Mouse (Mus musculus): ENCODE data around the gene Gabbr2. TPM values are rescaled to one million over a fixed set of nuclear protein-coding genes. Genes with fewer than 3 reads are reported as not detected.

The Gabbr2 gene
- polyA plus RNA-seq, 1 experiment = 3.2 TPM

GRCm38 (mm10) chr4:46752306-46752705, 239.4 kb downstream of the Gabbr2 start:
- TF ChIP-seq POLR2A (IDR thresholded peaks at IDR 0.05; ENCODE audit: control insufficient read depth, low read depth, low read length) = no peak
- Histone ChIP-seq H3K27ac (ENCODE audit: control insufficient read depth, insufficient read depth, low read depth, low read length) (no peak overlapping the region), H3K4me1 (ENCODE audit: control insufficient read depth, insufficient read depth, low read length) (no peaks in the 10 kb centered on the region), H3K27me3 (ENCODE audit: control insufficient read depth, insufficient read depth, low read length) (no peaks in the 10 kb centered on the region), H3K36me3 (ENCODE audit: control insufficient read depth, insufficient read depth, low read length) (no peaks in the 10 kb centered on the region), H3K4me3 (ENCODE audit: control insufficient read depth, low read depth, low read length) (no peak overlapping the region)

- Histone ChIP-seq H3K27me3 (ENCODE audit: control insufficient read depth, insufficient read depth, low read length) (no peaks in the 10 kb centered on the region), H3K4me1 (ENCODE audit: control insufficient read depth, insufficient read depth, low read length) (no peaks in the 10 kb centered on the region), H3K4me3 (ENCODE audit: control insufficient read depth, low read depth, low read length) (no peak overlapping the region), H3K36me3 (ENCODE audit: control insufficient read depth, insufficient read depth, low read length) (no peaks in the 10 kb centered on the region), H3K27ac (ENCODE audit: control insufficient read depth, insufficient read depth, low read depth, low read length) (no peak overlapping the region)
- TF ChIP-seq POLR2A (IDR thresholded peaks at IDR 0.05; ENCODE audit: control insufficient read depth, low read depth, low read length) = no peak
- no peak for TF ChIP-seq CTCF (IDR thresholded peaks at IDR 0.05; ENCODE audit: control insufficient read depth, insufficient read depth, insufficient replicate concordance, low read depth, low read length)
These were observed 242.7 kb downstream of the Gabbr2 start for GRCm38 (mm10) chr4:46749015-46749414.

GRCm38 (mm10) chr4:46747007-46747746, 244.5 kb downstream of the Gabbr2 start:
- Histone ChIP-seq H3K27me3 (ENCODE audit: control insufficient read depth, insufficient read depth, low read length) (no peaks in the 10 kb centered on the region), H3K27ac (ENCODE audit: control insufficient read depth, insufficient read depth, low read depth, low read length) (no peak overlapping the region), H3K4me1 (ENCODE audit: control insufficient read depth, insufficient read depth, low read length) (no peaks in the 10 kb centered on the region), H3K4me3 (ENCODE audit: control insufficient read depth, low read depth, low read length) (no peak overlapping the region), H3K36me3 (ENCODE audit: control insufficient read depth, insufficient read depth, low read length) (no peaks in the 10 kb centered on the region)
- TF ChIP-seq CTCF (IDR thresholded peaks at IDR 0.05; ENCODE audit: control insufficient read depth, insufficient read depth, insufficient replicate concordance, low read depth, low read length) = no peak
- TF ChIP-seq POLR2A (IDR thresholded peaks at IDR 0.05; ENCODE audit: control insufficient read depth, low read depth, low read length) = no peak

- Histone ChIP-seq H3K27ac (ENCODE audit: control insufficient read depth, insufficient read depth, low read depth, low read length) (no peak overlapping the region), H3K4me3 (ENCODE audit: control insufficient read depth, low read depth, low read length) (no peak overlapping the region), H3K27me3 (ENCODE audit: control insufficient read depth, insufficient read depth, low read length) (no peaks in the 10 kb centered on the region), H3K36me3 (ENCODE audit: control insufficient read depth, insufficient read depth, low read length) (no peaks in the 10 kb centered on the region), H3K4me1 (ENCODE audit: control insufficient read depth, insufficient read depth, low read length) (no peaks in the 10 kb centered on the region)
- TF ChIP-seq CTCF (IDR thresholded peaks at IDR 0.05; ENCODE audit: control insufficient read depth, insufficient read depth, insufficient replicate concordance, low read depth, low read length) (no peak), POLR2A (IDR thresholded peaks at IDR 0.05; ENCODE audit: control insufficient read depth, low read depth, low read length) (no peak)
These were observed 246.1 kb downstream of the Gabbr2 start for GRCm38 (mm10) chr4:46745536-46745935.

DNA sequence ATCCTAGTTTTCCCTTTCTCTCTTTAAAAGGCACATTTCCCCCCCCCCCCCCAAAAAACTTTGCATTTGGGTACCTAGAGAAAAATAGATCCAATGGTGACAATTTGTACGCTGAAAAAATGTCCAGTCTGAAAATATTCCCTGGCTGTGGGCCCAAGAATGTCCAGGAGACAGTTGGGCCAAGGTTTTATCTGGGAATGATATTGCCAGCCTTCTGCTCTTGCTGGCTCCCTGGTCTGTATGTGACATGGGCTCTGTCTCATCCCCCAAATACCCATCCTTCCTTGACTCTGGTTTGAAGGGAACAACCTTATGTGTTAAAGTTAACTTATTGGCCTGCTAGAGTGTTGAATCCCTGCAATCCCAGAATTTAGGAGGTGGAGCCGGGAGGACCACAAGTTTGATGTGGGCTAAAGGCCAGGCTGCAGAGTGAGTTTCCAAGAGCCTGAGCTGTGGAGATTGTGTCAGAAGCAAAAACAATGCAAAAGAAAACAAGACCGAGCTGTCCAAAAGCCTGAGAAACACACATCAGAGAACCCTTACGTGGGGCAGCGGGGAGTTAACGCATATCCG, 247.0 kb downstream of the Gabbr2 start:
- TF ChIP-seq CTCF (IDR thresholded peaks at IDR 0.05; ENCODE audit: control insufficient read depth, insufficient read depth, insufficient replicate concordance, low read depth, low read length) (no peak), POLR2A (IDR thresholded peaks at IDR 0.05; ENCODE audit: control insufficient read depth, low read depth, low read length) (no peak)
- no peaks in the 10 kb centered on the region for H3K4me1 ChIP-seq (ENCODE audit: control insufficient read depth, insufficient read depth, low read length)
- no peaks in the 10 kb centered on the region for H3K27me3 ChIP-seq (ENCODE audit: control insufficient read depth, insufficient read depth, low read length)
- no peaks in the 10 kb centered on the region for H3K36me3 ChIP-seq (ENCODE audit: control insufficient read depth, insufficient read depth, low read length)
- H3K27ac ChIP-seq (ENCODE audit: control insufficient read depth, insufficient read depth, low read depth, low read length) = no peak overlapping the region
- H3K4me3 ChIP-seq (ENCODE audit: control insufficient read depth, low read depth, low read length) = no peak overlapping the region

DNA sequence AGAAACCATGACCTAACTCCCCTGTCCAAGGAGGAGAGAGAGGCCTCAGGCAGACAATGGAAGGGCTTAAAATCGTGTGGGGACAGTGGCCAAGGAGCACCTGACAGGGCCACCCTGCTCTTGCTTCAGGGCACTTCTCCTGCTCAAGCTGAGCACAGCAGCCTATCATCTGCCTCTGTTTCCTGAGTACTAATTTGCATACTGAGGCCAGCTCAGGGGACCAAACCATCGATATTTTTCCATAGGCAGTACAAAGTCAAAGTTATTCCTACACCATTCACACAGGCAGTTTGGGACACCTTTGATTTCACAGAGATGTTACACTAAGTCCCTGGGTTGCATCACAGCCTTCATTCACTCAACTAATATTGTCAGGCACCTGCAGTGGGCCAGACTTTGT, 249.1 kb downstream of the Gabbr2 start:
- no peak overlapping the region for H3K4me3 ChIP-seq (ENCODE audit: control insufficient read depth, low read depth, low read length)
- H3K4me1 ChIP-seq (ENCODE audit: control insufficient read depth, insufficient read depth, low read length) = no peaks in the 10 kb centered on the region
- no peak overlapping the region for H3K27ac ChIP-seq (ENCODE audit: control insufficient read depth, insufficient read depth, low read depth, low read length)
- H3K36me3 ChIP-seq (ENCODE audit: control insufficient read depth, insufficient read depth, low read length) = no peaks in the 10 kb centered on the region
- TF ChIP-seq CTCF (IDR thresholded peaks at IDR 0.05; ENCODE audit: control insufficient read depth, insufficient read depth, insufficient replicate concordance, low read depth, low read length) = no peak
- TF ChIP-seq POLR2A (IDR thresholded peaks at IDR 0.05; ENCODE audit: control insufficient read depth, low read depth, low read length) = no peak
- H3K27me3 ChIP-seq (ENCODE audit: control insufficient read depth, insufficient read depth, low read length) = no peaks in the 10 kb centered on the region

- H3K4me1 ChIP-seq (ENCODE audit: control insufficient read depth, insufficient read depth, low read length) = no peaks in the 10 kb centered on the region
- H3K36me3 ChIP-seq (ENCODE audit: control insufficient read depth, insufficient read depth, low read length) = no peaks in the 10 kb centered on the region
- H3K4me3 ChIP-seq (ENCODE audit: control insufficient read depth, low read depth, low read length) = no peak overlapping the region
- no peak overlapping the region for H3K27ac ChIP-seq (ENCODE audit: control insufficient read depth, insufficient read depth, low read depth, low read length)
- no peaks in the 10 kb centered on the region for H3K27me3 ChIP-seq (ENCODE audit: control insufficient read depth, insufficient read depth, low read length)
- no peak for TF ChIP-seq POLR2A (IDR thresholded peaks at IDR 0.05; ENCODE audit: control insufficient read depth, low read depth, low read length)
These were observed 254.7 kb downstream of the Gabbr2 start for GRCm38 (mm10) chr4:46736910-46737511.

Measured in testis, adult 2 months (tissue).